Mouse (Mus musculus) cerebellum, adult 2 months (tissue): ENCODE data around the gene Pef1. TPM values are rescaled to one million over a fixed set of nuclear protein-coding genes. Genes with fewer than 3 reads are reported as not detected.

Experiments used
- DNase-seq, 2 experiments: peaks; one replicate each; pipeline ENCODE4 v3.0.0; 2021
- H3K27ac ChIP-seq: fragments of 200-500 bp; 2 replicates; pipeline ENCODE4 v1.5.1; 2012; ENCODE audit warnings: low read length, control low read depth, inconsistent platforms; ENCODE audit not compliant: insufficient read depth
- H3K27me3 ChIP-seq: fragments of 200-500 bp; 2 replicates; pipeline ENCODE4 v1.6.1; 2012; ENCODE audit warnings: inconsistent platforms, mild to moderate bottlenecking, low read length, moderate library complexity; ENCODE audit not compliant: control insufficient read depth, insufficient read depth
- H3K4me1 ChIP-seq: fragments of 200-500 bp; 2 replicates; pipeline ENCODE4 v1.6.1; 2011; ENCODE audit warnings: low read length; ENCODE audit not compliant: control insufficient read depth, insufficient read depth
- H3K4me3 ChIP-seq: fragments of 200-500 bp; replicated peaks from 2 replicates; pipeline ENCODE3; 2011; ENCODE audit warnings: mild to moderate bottlenecking, low read depth, low read length, control low read depth; ENCODE audit not compliant: insufficient read depth
- CTCF ChIP-seq: fragments of 200-500 bp; IDR thresholded peaks from 2 replicates; pipeline ENCODE4 v1.5.1; 2011; ENCODE audit warnings: low read depth, mild to moderate bottlenecking, control low read depth, low read length, moderate library complexity, borderline replicate concordance; ENCODE audit not compliant: insufficient read depth
- POLR2A ChIP-seq: fragments of 200-500 bp; IDR thresholded peaks from 2 replicates; pipeline ENCODE4 v1.6.1; 2011; ENCODE audit warnings: low read length, control low read depth, borderline replicate concordance; ENCODE audit not compliant: insufficient read depth
- WGBS: fragments of 180-500 bp; shearing (Covaris S2); methylation state at CpG from one replicate; pipeline ENCODE4 v1.1.7; 2018; 5-methylcytosine and 5-hydroxymethylcytosine counted together
- polyA plus RNA-seq: library from polyadenylated mRNA; depleted of rRNA; stranded (reverse); fragments of >200 nt; gene quantifications from 2 replicates; pipeline ENCODE4 v1.2.3, GENCODE M21; 2012

The Pef1 gene
- polyA plus RNA-seq, 1 experiment, result 89.3 TPM

DNA sequence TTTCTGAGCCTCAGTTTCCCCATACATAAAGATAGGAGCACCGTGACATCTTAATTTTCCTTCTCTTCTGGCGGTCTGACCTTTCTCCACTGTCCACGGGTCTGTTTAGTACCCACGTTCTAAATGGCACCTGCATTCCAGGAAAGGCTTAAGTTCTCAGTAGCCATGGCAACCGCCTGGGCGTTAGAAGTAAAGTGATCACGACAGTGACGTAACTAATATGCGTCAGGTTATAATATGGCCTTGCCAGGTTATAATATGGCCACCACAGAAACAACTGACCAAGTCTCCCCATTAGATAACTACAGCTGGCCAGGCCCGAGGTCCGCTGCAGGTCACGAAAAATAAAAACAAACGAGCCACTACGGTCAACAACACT lies 4.7 kb downstream of the Pef1 start:
- no peak for DNase-seq
- H3K27ac ChIP-seq, result peak overlapping the region; percentile 58; the same call in 1 of the 2 replicates
- H3K4me3 ChIP-seq, result peak overlapping the region; percentile 98
- no peaks in the 10 kb centered on the region for H3K27me3 ChIP-seq
- TF ChIP-seq CTCF (no peak), POLR2A (no peak)
- 10% methylated on average over 14 of the region's 14 CpGs for WGBS
- H3K4me1 ChIP-seq, result no peaks in the 10 kb centered on the region

DNA sequence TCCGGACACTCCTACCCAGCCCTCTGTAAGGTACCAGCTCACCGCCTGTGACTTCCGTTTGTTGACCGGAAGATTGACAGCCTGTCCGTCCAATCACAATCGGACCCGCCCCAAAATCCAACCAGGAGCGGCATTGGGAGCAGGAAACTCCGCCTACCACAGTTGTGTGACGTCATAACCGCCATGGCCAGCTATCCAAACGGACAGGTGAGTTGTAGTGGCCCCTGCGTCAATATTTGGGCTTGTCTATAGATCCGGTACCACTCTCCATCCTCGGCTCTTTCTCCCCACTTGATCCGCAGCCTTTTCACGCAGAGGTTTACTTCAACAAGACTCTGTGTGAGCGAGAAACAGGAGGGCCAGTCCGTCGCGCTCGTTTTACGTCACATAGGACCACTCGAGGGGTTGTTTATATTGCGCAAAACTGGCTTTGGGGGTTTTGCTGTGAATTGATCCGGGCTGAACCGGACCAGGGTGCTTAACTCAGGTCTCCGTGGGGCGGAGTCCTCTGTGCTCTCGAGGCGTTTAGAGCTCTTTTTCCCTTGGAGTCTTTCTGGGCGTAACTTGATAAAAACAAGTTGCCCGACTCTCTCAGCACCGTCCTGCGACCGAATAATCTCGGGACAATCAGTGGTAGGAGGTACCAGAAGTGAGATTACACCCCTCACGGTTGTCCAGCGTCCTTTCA lies 5.2 kb downstream of the Pef1 start:
- no peaks in the 10 kb centered on the region for H3K27me3 ChIP-seq
- peak overlapping the region; percentile 58; the same call in 1 of the 2 replicates for H3K27ac ChIP-seq
- no peaks in the 10 kb centered on the region for H3K4me1 ChIP-seq
- TF ChIP-seq POLR2A (peak; percentile 89; the same call in 1 of the 2 replicates), CTCF (no peak)
- peak overlapping the region; percentile 98 for H3K4me3 ChIP-seq
- DNase-seq, result peak; percentile 100
- under 1% methylated on average over 39 of the region's 39 CpGs for WGBS

DNA sequence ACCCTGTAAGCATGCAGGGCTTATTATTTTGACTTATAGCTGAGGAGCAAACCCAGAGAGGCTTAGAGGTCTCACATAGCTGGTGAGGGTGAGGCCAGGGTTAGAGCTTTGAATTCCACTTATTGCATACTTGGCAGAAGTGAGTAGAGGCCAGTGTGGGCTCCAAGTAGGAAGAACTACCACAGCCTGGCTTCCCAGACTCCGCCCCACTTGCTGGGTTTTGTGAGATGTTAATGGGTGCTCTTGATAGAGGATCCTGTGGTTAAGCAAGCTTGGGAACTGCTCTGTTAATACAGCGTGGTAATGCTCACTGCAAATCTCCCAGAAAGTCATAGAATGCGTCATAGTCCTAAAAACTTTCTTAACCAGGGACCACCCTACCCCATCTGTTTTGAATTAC lies 6.6 kb downstream of the Pef1 start:
- Histone ChIP-seq H3K4me3 (no peak overlapping the region), H3K27ac (no peak overlapping the region), H3K4me1 (no peaks in the 10 kb centered on the region), H3K27me3 (no peaks in the 10 kb centered on the region)
- 84% methylated on average over 3 of the region's 3 CpGs for WGBS
- no peak for DNase-seq
- TF ChIP-seq POLR2A, result no peak
- TF ChIP-seq CTCF, result no peak

DNA sequence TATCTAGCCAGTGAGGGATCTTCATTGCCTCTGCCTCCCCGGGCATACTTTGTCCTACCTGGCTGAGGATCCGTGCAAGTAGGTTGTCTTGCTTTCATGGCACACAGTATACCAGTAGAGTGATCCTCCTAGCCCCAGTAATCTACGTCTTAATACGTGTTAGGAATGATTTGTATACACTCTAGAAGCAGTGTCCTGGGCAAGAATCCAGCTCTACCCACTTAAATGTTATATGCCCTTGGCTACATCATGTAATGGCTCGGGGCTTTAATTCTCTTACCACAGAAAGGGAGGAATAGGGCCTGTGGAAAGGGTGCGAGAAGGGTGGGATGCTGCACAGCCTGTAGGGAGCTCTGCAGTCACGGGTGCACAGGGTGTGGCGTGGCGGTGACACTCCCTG lies 7.3 kb downstream of the Pef1 start:
- H3K27me3 ChIP-seq, result no peaks in the 10 kb centered on the region
- no peak for DNase-seq
- no peaks in the 10 kb centered on the region for H3K4me1 ChIP-seq
- no peak overlapping the region for H3K27ac ChIP-seq
- no peak for TF ChIP-seq CTCF
- TF ChIP-seq POLR2A, result no peak
- 90% methylated on average over 9 of the region's 9 CpGs for WGBS
- no peak overlapping the region for H3K4me3 ChIP-seq

DNA sequence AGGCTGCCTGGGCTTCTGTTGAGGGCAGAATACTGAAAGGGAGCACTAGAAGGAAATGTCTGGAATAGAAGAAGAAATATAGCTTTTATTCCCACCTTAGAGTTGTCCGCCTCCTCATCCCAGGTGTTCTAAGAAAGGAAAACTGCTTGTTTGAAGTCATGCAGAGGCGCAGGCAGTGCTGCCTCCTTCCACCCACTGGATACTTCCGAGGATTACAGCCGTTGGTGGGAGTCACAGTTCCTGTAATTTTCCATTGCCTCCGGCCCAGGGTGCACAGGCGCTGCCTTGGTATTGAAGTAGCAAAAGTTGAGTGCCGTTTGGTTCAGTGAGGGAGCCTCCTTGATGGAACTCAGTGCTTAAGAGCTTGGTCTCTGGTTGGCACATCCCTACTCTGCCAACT lies 7.7 kb downstream of the Pef1 start:
- Histone ChIP-seq H3K4me3 (no peak overlapping the region), H3K27ac (no peak overlapping the region), H3K27me3 (no peaks in the 10 kb centered on the region), H3K4me1 (no peaks in the 10 kb centered on the region)
- WGBS, result 86% methylated on average over 7 of the region's 7 CpGs
- TF ChIP-seq POLR2A (no peak), CTCF (no peak)
- no peak for DNase-seq

DNA sequence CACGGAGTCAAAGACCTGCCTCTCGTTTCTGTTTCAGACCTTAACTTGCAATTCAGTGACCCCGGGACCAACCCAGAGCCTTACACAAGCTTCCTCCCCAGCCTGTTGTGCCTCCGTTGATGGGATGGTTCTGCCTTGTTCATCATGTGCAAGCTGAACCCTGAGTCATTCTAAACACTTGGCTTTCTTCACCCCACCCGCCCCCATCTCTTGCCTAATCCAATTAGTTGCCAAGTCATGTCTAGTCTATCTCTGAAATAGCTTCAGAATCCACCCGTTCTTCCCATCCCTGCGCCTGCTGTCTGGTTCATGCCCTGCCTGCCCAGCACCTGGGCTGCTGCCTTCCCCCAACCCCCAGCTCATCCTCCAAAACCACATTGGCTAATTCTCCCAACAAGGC lies 9.9 kb downstream of the Pef1 start:
- no peak overlapping the region for H3K27ac ChIP-seq
- no peak for TF ChIP-seq CTCF
- TF ChIP-seq POLR2A, result no peak
- H3K4me3 ChIP-seq, result no peak overlapping the region
- 65% methylated on average over 7 of the region's 7 CpGs for WGBS
- H3K4me1 ChIP-seq, result no peaks in the 10 kb centered on the region
- no peaks in the 10 kb centered on the region for H3K27me3 ChIP-seq
- DNase-seq, result no peak

DNA sequence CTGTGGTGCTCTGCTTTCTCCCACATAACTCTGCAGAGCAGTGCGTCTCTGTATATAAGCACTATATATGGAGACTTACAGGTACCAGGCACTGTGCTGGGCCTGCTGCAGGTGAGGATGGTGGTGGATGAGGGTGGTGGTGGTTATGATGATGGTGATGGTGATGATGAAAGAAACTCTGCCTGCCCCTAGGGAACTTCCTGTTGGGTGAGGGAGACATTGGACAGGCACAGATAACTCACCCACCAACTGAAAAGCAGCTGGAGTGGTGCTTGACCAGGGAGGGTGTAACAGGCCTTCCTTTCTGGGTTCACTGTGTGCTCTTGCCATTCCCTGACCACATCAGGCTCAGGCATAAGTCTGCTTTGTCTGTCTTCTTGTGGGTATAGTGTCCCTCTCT lies 10.4 kb downstream of the Pef1 start:
- no peak overlapping the region for H3K27ac ChIP-seq
- TF ChIP-seq POLR2A (no peak), CTCF (no peak)
- H3K4me1 ChIP-seq, result no peaks in the 10 kb centered on the region
- no peaks in the 10 kb centered on the region for H3K27me3 ChIP-seq
- 93% methylated on average over 1 of the region's 1 CpGs for WGBS
- no peak for DNase-seq
- no peak overlapping the region for H3K4me3 ChIP-seq

DNA sequence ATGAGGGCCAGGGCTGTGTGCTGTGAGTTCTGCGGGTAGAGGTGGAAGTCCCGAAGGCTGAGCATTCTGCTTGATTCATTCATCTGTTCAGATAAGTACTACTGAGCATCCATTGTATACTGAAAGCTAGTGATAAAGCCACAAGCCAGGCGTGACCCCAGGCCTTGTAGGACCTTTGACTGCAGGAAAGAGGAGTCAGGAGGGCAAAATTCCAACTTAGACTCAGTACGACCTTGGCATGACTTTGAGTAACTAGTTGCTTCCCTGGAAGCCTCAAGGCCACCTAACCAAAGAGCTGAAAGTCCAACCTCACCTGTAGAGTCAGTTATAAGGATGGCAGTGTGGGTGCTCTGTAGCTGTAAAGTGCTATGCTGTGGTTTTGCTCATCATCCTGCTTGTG lies 18.4 kb downstream of the Pef1 start:
- Histone ChIP-seq H3K27me3 (no peaks in the 10 kb centered on the region), H3K4me3 (no peak overlapping the region), H3K4me1 (no peaks in the 10 kb centered on the region), H3K27ac (no peak overlapping the region)
- DNase-seq, result no peak
- 64% methylated on average over 4 of the region's 4 CpGs for whole genome bisulfite sequencing
- TF ChIP-seq CTCF, result no peak
- TF ChIP-seq POLR2A, result no peak
